Mouse (Mus musculus): ENCODE measurements around the gene Scyl1.

Gene Scyl1

DNA sequence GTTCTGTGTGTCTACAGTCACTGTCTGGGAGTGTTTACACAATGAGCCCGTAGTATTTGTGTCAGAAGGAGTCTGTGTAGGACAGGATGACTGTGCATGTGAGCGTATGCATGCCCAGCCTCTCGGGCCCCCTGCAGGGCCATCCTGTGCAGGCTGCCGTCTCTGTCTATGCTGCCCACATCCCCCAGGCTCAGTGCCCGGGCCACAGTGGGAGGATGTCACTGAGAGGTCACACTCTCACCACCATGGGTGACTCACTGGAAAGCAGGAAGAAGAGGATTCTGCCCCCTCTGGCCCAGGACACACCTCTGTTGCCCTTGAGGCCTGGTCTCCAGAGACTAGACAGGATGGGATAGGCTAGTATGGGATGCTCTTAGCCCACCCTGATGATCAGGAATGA, 27.6 kb downstream of the Scyl1 start:
- peak; percentile 66 for DNase-seq (ENCODE audit: low read depth, low spot score)

DNA sequence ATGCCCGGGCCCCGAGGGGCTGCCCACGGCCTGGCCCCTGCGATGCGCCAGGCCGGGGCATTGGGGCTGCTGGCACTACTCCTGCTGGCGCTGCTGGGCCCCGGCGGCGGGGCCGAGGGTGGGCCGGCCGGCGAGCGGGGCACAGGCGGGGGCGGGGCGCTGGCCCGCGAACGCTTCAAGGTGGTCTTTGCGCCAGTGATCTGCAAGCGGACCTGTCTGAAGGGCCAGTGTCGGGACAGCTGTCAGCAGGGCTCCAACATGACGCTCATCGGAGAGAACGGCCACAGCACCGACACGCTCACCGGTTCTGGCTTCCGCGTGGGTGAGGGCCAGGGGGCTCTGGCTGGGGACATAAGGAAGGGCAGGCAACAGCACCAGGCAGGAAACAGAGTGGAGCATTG, 29.0 kb downstream of the Scyl1 start:
- DNase-seq (ENCODE audit: low read depth, low spot score), result no peak

DNA sequence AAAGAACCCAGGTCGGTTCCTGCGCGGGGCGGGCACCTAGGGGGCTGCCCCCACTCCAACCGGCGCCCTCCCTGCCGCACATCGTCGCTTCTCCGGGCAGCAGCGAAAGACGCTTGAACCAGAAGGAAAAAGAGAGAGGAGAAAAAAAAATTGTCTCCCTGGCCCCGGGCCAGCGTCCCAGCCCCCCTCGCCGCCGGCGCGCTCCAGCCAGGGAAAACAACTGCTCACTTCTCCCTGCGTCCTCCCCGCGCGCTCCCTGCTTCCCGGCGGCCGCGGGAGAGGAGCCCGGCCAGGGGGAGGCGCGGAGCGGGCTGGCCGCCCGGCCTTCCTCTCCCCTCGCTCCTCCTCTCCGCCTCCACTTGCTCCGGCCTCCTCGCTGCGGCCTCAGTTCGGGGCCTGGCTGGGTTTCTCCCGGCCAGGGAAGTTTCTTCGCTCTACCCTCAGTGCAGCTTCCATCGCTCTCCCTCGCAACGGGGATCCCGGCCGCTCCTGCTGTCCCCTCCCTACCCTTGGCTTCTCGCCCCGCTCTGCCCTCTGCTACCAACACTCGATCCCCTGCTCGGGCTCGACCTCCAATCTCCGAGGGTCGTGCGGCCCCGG, 29.5 kb downstream of the Scyl1 start:
- peak; percentile 79 for DNase-seq (ENCODE audit: low read depth, low spot score)

DNA sequence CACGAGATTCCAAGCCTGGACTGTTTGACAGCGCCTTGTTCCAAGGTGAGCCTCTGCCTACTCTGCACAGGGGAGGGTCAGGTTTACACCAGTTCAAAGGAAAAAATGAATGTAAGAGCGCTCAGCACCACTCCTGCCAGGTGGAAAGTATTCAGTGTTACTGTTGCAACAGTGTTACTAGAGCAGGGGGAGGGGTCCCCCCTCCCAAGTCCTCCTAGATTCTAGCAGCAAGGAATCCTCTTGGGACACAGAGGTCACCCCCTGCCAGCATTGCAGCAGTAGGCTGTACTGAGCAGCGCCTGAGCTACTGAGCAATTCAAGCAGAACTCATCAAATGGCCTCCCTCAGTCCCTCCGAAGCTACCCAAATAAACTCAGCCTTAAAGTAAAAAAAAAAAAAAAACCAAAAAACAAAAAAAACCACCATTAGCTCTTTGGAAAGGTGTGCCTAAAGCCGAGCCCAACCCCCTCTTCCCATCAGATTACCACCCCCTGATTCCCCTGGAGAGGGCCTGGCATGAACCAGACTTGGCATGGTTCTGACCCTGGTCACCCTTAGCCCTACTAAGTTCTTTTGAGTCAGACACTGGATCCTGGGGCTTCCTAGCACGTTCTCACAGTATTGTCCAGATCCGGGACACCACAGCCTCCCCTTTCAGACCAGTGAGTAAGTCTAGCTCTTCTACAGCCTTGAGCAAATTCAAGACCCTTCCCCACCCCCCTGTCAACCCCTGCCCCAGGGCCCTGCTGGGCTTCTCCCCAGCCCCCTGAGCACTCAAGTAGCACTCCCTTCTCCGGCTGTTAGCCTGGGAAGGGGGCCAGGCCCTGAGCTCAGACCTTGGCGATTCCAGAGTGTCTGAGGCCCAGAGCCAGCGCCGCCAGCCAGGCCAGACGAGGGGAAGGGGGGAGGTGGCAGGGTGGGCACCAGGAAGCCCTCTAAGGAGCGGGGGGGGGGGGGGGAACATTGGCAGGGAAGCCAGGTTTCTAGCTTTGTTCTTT, 30.6 kb downstream of the Scyl1 start, which contains the start of gene Ltbp3:
Ltbp3 (plus strand) TSS at position 585 of the 998 bp plus-strand sequence.
- DNase-seq (ENCODE audit: low read depth, low spot score), result peak; percentile 74

DNA sequence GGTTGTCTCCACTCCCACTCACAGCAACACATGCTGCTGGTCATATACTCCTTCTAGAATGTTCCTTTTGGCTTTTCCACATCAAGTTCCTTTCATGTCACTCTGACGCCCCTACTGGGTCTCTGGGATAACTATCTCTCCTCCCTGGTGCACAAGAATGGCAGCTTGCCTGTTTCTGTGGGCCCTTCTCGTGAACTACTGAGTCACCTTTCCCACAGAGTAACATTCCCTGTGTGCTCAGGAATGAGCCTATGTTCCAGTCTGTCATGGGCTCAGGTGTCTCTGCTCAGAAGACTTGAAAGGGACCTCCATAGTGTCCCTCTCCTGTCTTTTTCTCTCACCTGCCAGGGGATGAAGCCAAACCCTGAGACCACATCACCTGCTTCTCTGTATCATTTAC, 31.8 kb downstream of the Scyl1 start:
- no peak for DNase-seq (ENCODE audit: low read depth, low spot score)

DNA sequence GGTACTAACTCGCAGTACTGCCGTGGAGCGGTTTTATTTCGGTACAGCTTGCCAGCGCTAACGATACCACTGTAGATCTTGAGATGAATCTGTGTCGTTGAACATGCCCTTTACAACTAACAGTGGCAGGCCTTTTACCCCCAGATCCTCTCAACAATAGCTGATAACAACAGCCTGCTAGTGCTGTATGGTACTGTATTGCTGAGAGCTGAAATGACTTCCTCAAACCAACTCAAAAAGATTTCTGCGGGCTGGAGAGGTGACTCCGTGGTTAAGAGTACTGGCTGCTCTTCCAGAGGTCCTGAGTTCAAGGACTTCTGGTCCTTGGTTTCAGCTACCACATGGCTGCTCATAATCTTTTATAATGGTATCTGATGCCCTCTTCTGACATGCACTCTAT, 36.9 kb downstream of the Scyl1 start:
- DNase-seq (ENCODE audit: low read depth, low spot score), result no peak

DNA sequence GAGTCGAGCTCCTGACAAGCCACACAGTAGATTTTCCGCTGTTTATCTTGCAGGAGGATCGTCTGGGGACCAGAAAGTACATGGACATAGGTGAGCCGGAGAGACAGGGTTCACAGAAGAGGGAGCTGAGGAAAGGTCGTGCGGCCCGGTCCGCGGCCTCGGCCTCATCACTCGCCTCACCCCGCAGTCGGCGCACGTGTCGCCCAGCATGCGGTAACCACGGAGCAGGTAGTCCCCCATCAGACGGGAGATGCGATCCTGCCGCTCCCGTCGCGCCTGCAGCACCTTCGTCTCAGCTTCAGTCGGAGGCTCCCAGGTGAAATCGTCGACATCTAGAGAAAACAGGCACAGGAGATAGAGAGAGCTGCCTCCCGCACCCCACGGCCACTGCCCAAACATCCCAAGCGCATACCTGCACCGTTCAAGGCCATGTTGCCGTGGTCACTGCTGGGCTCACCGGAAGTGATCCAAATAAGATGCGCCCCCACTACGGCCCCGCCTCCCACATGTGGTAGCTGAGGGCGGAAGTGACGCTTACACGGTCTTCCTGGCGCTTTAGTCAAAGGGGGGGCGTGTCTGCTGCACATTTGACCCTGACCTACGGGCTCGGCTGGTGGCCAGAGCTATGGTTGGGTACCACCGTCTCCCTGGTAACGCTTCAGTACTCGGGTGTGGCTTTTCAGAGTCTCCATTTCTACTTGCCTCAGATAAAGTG, 39.8 kb downstream of the Scyl1 start:
- DNase-seq (ENCODE audit: low read depth, low spot score), result peak; percentile 98

DNA sequence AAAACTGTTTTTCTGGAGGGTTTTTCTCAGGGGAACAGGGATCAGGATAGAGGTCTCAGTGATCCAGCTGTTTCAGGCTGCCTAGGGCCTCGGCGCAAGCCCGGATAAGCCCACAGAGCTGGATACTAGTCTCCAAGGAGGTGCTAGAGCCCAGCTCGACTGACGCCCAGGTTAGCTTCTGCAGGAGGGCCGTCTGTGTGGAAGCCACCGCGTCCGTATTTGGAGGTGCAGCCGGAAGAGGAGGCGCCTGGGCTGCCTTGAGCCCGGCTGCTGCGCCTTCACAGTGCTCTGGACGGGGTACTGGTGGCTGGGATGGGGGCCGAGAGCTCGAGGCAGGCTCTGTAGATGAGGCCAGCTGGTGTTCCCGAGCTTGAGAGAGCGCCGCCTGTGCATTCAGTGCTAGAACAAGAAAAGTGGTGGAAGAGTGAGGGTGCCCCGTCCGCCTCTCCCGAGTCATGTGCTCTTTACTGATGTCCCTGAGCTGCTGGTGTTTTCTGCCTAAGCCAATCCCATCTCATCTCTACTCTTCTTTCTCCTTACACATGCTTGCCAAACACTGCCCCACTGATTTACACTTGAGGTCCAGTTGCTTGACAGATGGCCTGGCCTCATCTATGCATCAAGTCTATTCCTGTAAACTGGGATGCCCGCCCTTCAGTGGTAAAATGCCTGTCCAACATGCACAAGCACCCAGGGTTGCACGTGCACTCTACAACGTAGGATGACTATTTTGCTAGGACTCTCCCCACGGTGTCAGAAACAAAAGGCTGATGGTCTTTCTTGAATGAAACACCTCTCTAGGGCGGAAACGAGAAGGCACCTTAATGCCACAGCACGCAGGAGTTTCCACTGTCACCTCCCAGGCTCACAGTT, 40.7 kb downstream of the Scyl1 start:
- no peak for DNase-seq (ENCODE audit: low read depth, low spot score)

DNA sequence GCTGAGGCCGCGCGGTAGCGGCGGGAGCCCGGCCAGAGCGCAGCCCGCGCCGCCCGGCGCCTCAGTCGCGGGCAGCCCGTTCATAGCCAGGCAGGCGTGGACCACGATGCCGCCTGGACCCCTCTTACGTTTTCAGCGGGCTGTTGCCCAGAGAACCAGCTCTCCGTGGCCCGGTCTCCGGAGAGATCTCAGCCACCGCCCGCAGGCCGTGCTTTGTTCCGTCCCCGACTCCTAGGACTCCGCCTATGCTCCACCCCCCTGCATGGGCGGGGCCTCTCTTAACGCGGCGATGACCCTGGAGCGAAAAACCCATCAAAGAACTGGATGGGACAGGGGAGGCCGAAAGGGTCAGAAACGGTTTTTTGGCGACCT, 41.8 kb downstream of the Scyl1 start, which contains the start of gene Fam89b:
Fam89b (minus strand) TSS at position 210 of the 372 bp plus-strand sequence.
- peak; percentile 90 for DNase-seq (ENCODE audit: low read depth, low spot score)

DNA sequence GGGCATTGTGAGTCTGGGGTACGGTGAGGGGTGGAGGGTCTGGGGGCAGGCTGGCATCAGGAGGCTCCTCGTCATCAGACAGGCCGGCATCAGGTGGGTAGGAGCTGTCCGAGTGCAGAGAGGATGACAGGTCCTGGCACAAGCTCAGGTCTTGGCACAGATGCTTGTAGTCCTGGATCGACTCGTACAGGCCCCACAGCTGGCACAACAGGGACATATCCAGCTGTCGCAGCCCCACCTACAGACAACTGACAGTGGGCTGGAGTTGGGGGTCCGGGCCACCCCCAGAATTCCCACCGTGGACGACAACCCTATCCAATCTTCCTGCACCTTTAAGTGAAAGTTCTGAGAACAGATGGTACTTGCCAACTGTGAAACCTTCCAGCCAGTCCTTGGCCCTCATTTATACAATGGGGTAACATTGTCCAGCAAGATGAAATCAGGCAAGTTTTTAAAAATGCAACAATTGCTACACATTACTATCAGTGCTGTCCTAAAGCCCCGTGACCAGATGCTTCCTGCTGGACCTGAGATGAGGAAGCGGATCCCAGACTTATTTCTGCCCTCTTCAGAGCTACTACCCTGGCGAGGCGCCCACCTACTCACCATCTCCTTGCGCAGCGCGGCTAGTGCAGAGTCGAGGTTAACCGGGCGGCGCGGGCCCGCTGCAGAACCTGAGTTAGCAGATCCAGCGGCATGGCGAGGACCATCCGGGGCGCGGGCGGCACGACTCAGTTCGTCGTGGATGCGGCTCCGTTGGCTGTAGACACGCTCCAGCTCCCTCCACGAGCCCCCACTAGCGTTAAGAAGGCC, 42.4 kb downstream of the Scyl1 start:
- DNase-seq (ENCODE audit: low read depth, low spot score), result peak; percentile 63

DNA sequence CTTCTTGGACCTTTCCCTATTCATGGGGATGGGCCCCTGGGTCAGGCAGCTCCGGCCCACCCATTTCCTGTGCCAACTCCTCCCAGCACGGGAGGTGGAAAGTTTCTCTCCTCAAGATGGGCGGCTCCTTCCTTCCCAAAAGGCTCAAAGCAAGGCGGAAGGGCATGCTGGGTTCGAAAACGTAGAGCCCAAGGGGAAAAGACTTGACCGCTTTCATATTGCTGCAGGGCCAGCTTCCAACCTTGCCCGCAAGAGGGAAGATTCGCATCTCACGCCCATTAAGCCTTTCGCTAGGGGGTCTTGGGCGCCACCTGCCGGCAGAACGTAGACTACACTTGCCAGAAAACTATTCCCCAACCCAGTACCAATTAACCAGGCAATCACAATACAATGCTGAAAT, 43.5 kb downstream of the Scyl1 start:
- peak; percentile 84 for DNase-seq (ENCODE audit: low read depth, low spot score)

DNA sequence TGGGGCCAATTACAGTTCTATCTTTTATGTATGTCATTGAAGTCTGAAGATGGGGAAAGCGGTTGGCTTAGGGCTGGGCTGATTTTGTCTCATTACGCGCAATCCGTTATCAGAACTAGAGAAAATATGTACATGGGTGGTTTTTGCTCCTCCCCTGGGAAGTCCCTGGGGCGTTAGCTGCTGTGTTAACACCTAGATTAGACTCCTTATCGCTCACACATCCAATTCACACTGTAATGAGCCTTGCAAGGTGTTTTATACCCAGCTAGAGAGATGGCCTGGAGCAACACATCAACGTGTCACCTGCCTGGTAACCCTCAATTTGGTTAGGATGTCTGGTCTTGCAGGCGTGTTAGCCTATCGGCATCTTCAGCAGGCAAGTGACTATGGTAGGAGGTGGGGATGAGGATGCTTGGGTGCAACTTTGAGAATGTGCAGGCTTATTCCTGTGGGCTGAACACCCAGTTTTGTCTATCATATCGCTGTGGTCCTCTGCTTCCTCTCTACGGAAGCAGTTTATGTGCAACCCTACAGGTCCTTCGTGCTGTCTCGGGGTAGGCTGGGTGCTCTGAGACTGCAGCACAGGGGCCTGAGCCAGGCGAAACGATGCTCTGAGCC, 44.1 kb downstream of the Scyl1 start:
- DNase-seq (ENCODE audit: low read depth, low spot score), result no peak

DNA sequence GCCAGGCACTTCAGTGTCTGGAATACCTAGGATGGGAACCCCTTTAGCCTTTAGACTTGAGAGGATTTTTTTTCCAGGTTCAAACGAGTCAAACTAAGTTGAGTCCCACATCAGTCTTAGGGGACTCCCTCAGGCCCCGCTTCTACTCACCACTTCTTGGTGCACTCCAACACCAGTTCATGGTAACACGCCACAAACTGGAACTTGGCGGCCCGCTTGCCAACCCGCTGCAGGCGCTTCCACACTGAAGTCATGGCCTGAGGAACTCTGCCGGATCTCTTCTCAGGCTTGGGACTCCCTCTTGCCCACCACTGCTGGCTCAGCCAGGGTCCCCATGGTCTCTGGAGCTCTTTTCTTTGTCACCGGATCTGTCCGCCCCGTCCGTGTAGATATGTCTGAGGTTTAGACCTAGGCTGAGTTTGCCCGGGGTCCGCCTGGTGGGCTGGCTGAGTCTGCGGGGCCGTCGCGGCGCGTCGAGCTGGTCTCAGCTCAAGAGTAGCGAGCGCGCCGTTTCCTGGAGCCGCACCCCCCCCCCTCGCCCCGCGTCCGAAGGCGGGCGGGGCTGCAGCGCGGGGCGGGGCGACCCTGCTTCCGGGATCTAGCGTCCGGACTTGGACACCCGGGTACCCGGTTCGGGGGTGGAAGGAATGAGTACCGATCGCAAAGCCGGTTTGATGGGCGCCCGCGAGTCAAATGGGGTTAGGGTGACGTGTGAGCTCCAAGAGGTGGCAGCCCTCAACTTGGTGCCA, 45.3 kb downstream of the Scyl1 start, which contains the start of gene Ehbp1l1:
Ehbp1l1 (minus strand) TSS at position 551 of the 749 bp plus-strand sequence.
- DNase-seq (ENCODE audit: low read depth, low spot score), result no peak

DNA sequence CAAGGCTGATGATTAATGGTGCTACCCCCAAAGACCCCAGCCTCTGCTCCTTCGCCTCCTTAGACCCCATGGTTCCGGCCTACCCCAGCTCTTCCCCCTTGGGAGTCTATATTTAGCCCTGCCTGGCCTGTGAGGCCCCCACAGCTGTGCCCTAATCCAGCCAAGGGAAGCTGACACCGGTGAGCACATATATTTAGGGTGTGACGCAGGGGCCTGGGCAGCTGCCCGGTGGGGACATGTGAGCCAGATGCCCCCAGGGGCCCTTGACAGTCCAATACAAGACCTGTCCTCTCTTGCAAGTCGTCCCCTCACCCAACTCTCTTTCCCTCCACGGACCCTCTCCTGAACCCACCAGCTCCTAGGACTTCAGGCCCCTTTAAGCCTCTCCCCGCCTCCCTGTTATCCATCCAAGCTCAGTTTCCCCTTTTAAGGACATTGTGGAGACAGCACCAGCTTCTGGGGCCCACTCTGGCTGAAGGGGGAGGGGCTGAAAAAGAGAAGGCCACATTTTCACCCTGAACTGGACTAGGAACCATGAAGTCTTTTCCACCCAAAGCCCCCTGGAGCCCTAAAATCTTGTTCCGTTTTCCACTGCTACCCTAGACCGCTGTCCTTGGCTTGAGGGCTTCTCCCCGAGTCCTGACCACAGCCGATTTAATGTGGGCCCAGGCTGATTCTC, 46.1 kb downstream of the Scyl1 start:
- no peak for DNase-seq (ENCODE audit: low read depth, low spot score)

DNA sequence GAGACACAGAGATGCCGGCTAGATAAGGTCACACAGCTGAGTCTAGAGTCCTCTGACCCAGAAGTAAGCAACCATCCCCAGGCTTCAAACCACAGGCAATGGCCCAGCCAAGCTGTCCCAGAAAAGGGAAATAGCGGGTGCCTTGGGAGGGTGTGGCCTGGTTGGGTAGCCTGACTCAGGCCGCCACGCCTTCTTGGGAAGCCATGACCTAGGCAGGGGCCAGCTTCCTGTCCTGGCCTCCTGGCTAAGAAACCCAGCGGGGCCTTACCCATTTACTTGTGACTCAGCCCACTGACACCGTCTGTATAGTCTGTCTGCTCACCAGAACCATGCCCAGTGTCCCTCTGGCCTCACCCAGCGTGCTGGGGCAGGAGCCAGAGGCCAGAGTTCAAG, 46.7 kb downstream of the Scyl1 start:
- DNase-seq (ENCODE audit: low read depth, low spot score), result no peak

DNA sequence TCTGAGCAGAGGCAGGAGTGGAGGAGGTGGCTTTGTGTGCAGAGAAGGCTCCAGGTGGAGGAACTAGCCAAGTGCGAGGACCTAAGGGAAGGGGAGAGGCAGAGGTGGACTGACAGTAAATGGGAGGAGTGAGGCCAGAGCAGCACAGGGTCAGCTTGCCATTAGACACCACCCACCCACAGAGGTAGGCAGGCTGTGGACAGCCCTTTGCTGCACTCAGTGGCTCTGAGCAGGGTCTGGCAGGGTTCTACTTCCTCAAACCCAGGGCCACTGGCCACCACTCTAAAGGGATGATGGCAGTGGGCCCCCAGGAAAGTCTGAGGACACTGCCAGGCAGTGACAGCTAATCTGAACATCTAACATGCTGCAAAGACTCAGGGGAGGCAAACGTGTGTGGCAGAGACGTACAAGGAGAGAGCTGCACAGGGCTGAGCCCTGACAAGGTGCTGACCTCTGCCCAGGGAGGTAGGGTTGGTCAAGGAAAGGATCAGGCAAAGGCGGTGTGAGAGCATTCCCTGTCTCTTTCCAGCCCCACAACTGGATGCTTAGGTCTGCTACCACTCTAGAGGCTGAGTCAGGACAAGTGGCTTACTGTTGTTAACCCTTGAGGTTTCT, 47.2 kb downstream of the Scyl1 start:
- DNase-seq (ENCODE audit: low read depth, low spot score), result no peak

DNA sequence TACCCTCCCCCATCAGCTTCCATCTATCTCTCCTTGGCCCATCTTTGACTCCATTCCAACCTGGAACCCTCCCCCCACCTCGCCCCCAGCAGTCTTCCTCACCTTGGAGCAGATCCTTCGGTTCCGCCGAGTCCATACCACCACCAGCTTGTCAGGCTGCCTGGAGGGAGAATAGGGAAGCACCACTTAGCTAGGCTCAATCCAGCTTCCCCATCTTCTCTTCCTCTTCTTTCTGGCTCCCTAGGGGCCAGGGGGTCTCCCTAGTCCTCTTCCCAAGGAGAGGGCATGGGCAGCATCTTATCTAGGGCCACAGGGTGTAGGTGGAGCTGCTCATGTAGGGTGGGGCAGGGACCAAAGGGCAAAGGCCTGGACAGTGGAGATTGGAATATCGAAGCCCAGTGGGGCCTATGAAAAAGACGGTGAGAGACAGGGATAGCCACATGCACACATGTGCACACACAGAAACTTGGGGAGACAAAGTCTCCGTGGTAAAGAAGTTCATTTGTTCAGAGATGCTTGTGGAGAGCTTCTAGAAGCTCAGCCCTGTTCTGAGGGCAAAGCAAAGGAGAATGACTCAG, 48.3 kb downstream of the Scyl1 start:
- no peak for DNase-seq (ENCODE audit: low read depth, low spot score)

DNA sequence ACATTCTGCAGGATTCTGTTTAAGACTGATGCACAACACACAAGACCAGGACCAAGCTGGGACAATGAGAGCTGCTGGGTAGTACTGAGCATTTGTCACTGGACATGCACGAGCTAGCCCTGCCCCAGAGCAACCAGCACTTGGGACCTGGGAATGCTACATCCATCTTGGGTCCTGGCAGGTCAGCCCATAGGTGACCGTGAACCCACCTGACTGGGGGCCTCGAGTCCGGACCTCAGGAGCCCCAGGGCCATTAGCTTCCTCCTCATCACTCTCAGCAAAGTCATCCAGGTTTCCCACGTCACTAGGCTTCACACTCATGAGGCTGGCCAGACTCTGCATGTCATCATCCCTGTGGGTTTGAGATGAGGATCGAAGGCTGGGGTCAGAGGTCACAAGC, 50.0 kb downstream of the Scyl1 start:
- DNase-seq (ENCODE audit: low read depth, low spot score), result no peak

Measured in brain, adult 2 months (tissue).